In the genomic region with DNA sequence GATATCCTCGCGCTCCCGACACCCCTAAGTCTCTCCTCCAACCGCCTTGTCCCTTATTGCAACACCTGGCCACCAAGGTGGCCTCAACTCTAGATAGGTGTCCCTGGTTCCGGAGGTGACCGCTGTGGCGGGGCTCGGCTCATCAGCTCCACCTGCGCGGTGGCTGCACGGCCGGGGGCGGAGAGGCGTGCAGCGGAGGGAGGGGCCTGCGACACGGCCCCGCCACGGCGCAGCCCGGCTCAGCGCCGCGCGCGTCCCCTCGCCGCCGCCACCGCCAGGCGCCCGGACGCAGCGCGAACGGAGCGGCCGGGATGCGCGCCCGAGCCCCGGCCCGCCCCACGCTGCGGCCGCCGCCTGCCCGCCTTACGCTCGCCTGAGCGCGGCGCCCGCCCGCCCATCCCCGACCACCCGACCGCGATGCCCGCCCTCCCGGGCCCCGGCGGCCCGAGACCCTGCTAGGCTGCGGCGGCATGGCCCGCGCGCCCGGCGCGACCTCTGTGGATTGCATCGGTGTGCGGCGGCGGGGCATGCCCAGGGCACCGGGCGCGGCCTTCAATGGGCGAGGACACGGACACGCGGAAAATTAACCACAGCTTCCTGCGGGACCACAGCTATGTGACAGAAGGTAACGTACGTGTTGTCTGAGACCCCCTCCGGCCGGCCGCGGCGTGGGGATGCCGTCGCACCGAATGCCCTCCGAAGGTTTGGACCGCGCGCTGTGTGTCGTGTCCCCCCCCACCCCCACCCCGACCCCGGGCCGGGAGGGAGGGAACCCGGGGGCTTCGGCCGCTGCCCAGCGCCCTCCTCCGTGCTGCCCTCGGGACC, we compare ENCODE assay signal across 7 mouse cellular contexts. TPM values are rescaled to one million over a fixed set of nuclear protein-coding genes. Genes with fewer than 3 reads are reported as not detected.
A peak's percentile ranks its signal among the peaks of the same experiment; 100 is the strongest.
DNase-seq lines count a peak whose midpoint lies in the region; ATAC-seq and TF ChIP-seq lines count a peak whose summit lies in the region.

A gene (plus strand): TSS at position 248 of the 825 bp plus-strand sequence.

- H3K9ac ChIP-seq in lung, postnatal 0 days (replicated peaks; ENCODE audit: low read depth) = no peak within 1 kb of the TSS
- H3K9ac ChIP-seq in embryonic facial prominence, embryonic 13.5 days = peak within 1 kb of the TSS; percentile 55; the same call in 1 of the 2 replicates
- H3K9ac ChIP-seq in midbrain, postnatal 0 days (replicated peaks; ENCODE audit: low read length, poor library complexity, severe bottlenecking) = peak within 1 kb of the TSS; percentile 91

- WGBS in lung, postnatal 0 days = 2% methylated on average over 55 of the region's 108 CpGs
- WGBS in embryonic facial prominence, embryonic 13.5 days = under 1% methylated on average over 65 of the region's 108 CpGs
- WGBS in midbrain, postnatal 0 days = 0% methylated on average over 64 of the region's 108 CpGs

- H3K27ac ChIP-seq in lung, postnatal 0 days (ENCODE audit: low read length) = no peak within 1 kb of the TSS
- H3K27ac ChIP-seq in embryonic facial prominence, embryonic 13.5 days = no peak within 1 kb of the TSS
- peak within 1 kb of the TSS; percentile 83 for H3K27ac ChIP-seq in midbrain, postnatal 0 days (ENCODE audit: low read depth, low read length)

- H3K27me3 ChIP-seq in lung, postnatal 0 days (replicated peaks; ENCODE audit: insufficient read depth, low read length) = peaks cover 49% of the 10 kb centered on the region
- peaks cover 100% of the 10 kb centered on the region for H3K27me3 ChIP-seq in embryonic facial prominence, embryonic 13.5 days
- peaks cover 14% of the 10 kb centered on the region for H3K27me3 ChIP-seq in midbrain, postnatal 0 days (ENCODE audit: insufficient read depth, low read length)

- no peak for ATAC-seq in lung, postnatal 0 days
- ATAC-seq in embryonic facial prominence, embryonic 13.5 days (ENCODE audit: insufficient number of reproducible peaks, insufficient read depth, low FRiP score, low TSS enrichment, low read depth) = no peak
- peak; percentile 72 for ATAC-seq in midbrain, postnatal 0 days (ENCODE audit: low FRiP score)
- no peak for ATAC-seq in activated CD4-positive, CD25-positive, alpha-beta regulatory T cell, adult 4 months

- H3K4me3 ChIP-seq in lung, postnatal 0 days (ENCODE audit: low read depth, low read length) = peak within 1 kb of the TSS; percentile 2; the same call in 1 of the 2 replicates
- H3K4me3 ChIP-seq in embryonic facial prominence, embryonic 13.5 days = peak within 1 kb of the TSS; percentile 52
- peak within 1 kb of the TSS; percentile 74 for H3K4me3 ChIP-seq in midbrain, postnatal 0 days (ENCODE audit: low read depth, low read length)

- no peak for TF ChIP-seq CTCF in lung, postnatal 0 days (IDR thresholded peaks at IDR 0.05)
- no peak for TF ChIP-seq CTCF in midbrain, postnatal 0 days (IDR thresholded peaks at IDR 0.05)

- no peaks in the 10 kb centered on the region for H3K9me3 ChIP-seq in lung, postnatal 0 days (ENCODE audit: low read length)
- H3K9me3 ChIP-seq in embryonic facial prominence, embryonic 13.5 days = peaks cover 8% of the 10 kb centered on the region; the same call in 1 of the 2 replicates
- no peaks in the 10 kb centered on the region for H3K9me3 ChIP-seq in midbrain, postnatal 0 days (ENCODE audit: low read length)

- no peak for DNase-seq in lung, postnatal 0 days (ENCODE audit: low spot score)
- no peak for DNase-seq in lung, postnatal 10 days
- peak; percentile 40 to 53 for DNase-seq in layer of hippocampus, postnatal 10 days (ENCODE audit: low spot score in 2 of 2)
- peak; percentile 50 for DNase-seq in midbrain, postnatal 0 days (ENCODE audit: low spot score)
- no peak for DNase-seq in gastrocnemius, postnatal 25 days

- H3K4me1 ChIP-seq in lung, postnatal 0 days (ENCODE audit: insufficient read depth, low read depth, low read length) = no peaks in the 10 kb centered on the region
- H3K4me1 ChIP-seq in embryonic facial prominence, embryonic 13.5 days = peaks cover 23% of the 10 kb centered on the region
- peaks cover 18% of the 10 kb centered on the region for H3K4me1 ChIP-seq in midbrain, postnatal 0 days (ENCODE audit: insufficient read depth, low read length)

- TF ChIP-seq EP300 in lung, postnatal 0 days (IDR thresholded peaks at IDR 0.05) = no peak

- no peaks in the 10 kb centered on the region for H3K36me3 ChIP-seq in lung, postnatal 0 days (ENCODE audit: insufficient read depth, low read length)
- H3K36me3 ChIP-seq in embryonic facial prominence, embryonic 13.5 days = no peaks in the 10 kb centered on the region
- no peaks in the 10 kb centered on the region; the same call in 1 of the 2 replicates for H3K36me3 ChIP-seq in midbrain, postnatal 0 days (ENCODE audit: insufficient read depth, low read length)

- H3K4me2 ChIP-seq in lung, postnatal 0 days (replicated peaks; ENCODE audit: low read depth, low read length) = peak within 1 kb of the TSS; percentile 37
- peak within 1 kb of the TSS; percentile 90 for H3K4me2 ChIP-seq in embryonic facial prominence, embryonic 13.5 days
- H3K4me2 ChIP-seq in midbrain, postnatal 0 days (ENCODE audit: low read depth, low read length, poor library complexity, severe bottlenecking) = peak within 1 kb of the TSS; percentile 83

RNA-seq across cellular contexts. Expression of the gene that starts here (rescaled TPM):
- 0.04 TPM in 1 of 2 replicates, not detected in the other for polyA plus RNA-seq in lung, postnatal 0 days (2015; fragmentation: Nextera tagmentation; extraction: Ambion mirVana)
- 0.35 and 0.40 TPM in 2 replicates for polyA plus RNA-seq in embryonic facial prominence, embryonic 13.5 days (2015; fragmentation: Nextera tagmentation; extraction: Ambion mirVana)
- 100 to 1,000 TPM; 298 to 304 TPM for total RNA-seq in layer of hippocampus, postnatal 10 days (2021)
- total RNA-seq in midbrain, postnatal 0 days (2014; rRNA removed) = 205 and 231 TPM in 2 replicates
- polyA plus RNA-seq in midbrain, postnatal 0 days (2015; fragmentation: Nextera tagmentation; extraction: Ambion mirVana) = 89.0 and 91.8 TPM in 2 replicates
- under 1 TPM; 0.41 to 0.70 TPM for total RNA-seq in gastrocnemius, postnatal 25 days (2021)
- polyA plus RNA-seq in activated CD4-positive, CD25-positive, alpha-beta regulatory T cell, adult 4 months (2017; shearing (Covaris generic)) = not detected

Comparison
In these comparisons a context has a peak if more than half of its experiments do, and no peak if none do; other contexts are left out.
1. RNA of the gene that starts here (total RNA-seq): 298 to 304 TPM in layer of hippocampus, postnatal 10 days and 205 to 231 TPM in midbrain, postnatal 0 days; 0.41 to 0.70 TPM in gastrocnemius, postnatal 25 days; every median in the first group is over 100 times any median in the second.
2. RNA of the gene that starts here (polyA plus RNA-seq): 89.0 to 91.8 TPM in midbrain, postnatal 0 days; 0.35 to 0.40 TPM in embryonic facial prominence, embryonic 13.5 days, 0.04 TPM in lung, postnatal 0 days and not detected in activated CD4-positive, CD25-positive, alpha-beta regulatory T cell, adult 4 months; every median in the first group is over 10 times any median in the second.
3. DNase-seq: peak in layer of hippocampus, postnatal 10 days (2 of 2) and midbrain, postnatal 0 days (single experiment); none in lung, postnatal 0 days (single experiment), lung, postnatal 10 days (single experiment) and gastrocnemius, postnatal 25 days (single experiment).
4. H3K4me2 ChIP-seq: peak in every context shown above with its lines; median percentile 90 in embryonic facial prominence, embryonic 13.5 days; 83 in midbrain, postnatal 0 days; 37 in lung, postnatal 0 days.
5. H3K4me3 ChIP-seq: peak in every context shown above with its lines; median percentile 74 in midbrain, postnatal 0 days; 52 in embryonic facial prominence, embryonic 13.5 days; 2 in lung, postnatal 0 days.